Mouse (Mus musculus) c-Kit-negative CD71-positive TER-119-positive erythroid progenitor cells, embryonic 14.5 days (primary cell): Measurements from ENCODE around the gene Kif3a.
A peak's percentile ranks its signal among the peaks of the same experiment; 100 is the strongest.
"Not testable (repeated sequence)": the region's sequence is repeated elsewhere in the genome, so short reads cannot be mapped to it uniquely, and the experiment has no call there.

Experiments used
- DNase-seq: peaks from one replicate; pipeline ENCODE4 v3.0.0-alpha.2; 2013; ENCODE audit warnings: low read depth, low spot score

Gene Kif3a

DNA sequence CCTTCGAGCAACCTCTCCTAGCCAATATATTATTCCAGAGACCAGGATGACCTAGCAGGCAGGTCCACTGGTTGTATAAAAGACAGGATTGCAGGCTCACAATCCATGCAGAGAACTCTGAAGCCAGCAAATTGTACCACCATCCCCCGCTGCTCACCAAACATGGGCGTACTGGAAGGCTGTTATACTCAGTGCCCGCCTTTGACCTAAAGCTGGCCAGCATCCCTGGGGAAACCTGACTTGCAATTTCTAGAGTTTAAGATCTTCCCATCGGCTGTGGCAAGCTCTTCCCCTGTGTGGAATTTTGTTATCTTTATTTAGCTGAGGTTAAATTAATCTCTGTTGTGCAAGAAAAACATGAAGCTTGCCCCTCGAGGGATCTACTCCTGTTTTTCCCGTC lies 24.2 kb upstream of the Kif3a start:
- DNase-seq: no peak

DNA sequence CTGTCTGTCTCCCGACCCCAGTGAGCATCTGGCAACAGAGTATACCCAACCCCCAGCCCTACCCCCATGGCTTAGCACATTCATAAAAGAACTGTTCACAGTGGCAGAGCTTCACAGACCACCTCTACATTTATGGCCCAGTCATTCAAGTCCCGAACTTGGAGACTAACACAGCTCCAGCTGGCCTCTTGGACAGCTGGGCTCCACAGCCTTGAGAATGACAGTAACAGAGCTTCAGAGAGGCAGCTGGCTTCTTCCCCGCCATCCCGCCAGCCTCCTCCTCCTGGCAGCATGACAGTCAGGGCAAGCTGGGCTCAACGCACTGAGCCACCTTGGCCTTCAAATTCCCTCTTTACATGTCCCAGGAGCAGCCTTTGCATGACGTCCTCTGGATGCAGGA lies 20.9 kb upstream of the Kif3a start:
- DNase-seq: no peak

DNA sequence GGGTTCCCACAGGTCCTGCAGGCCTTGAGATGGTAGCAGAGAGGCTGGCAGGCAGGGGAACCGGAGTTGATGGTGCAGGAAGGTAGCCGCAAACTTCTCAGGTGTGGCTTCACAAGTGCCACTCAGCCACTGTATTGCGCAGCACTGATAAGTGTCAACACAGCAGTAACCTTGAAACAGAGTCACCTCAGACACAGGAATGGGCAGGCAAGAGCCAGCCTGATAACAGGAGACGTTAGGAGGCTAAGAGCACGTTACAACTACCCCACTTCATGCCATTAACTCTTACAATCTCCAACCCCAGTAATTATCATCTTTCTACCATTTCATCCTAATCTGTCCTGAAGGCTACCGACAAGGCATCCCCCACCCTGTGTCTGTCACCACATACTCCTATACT lies 19.6 kb upstream of the Kif3a start:
- no peak for DNase-seq

DNA sequence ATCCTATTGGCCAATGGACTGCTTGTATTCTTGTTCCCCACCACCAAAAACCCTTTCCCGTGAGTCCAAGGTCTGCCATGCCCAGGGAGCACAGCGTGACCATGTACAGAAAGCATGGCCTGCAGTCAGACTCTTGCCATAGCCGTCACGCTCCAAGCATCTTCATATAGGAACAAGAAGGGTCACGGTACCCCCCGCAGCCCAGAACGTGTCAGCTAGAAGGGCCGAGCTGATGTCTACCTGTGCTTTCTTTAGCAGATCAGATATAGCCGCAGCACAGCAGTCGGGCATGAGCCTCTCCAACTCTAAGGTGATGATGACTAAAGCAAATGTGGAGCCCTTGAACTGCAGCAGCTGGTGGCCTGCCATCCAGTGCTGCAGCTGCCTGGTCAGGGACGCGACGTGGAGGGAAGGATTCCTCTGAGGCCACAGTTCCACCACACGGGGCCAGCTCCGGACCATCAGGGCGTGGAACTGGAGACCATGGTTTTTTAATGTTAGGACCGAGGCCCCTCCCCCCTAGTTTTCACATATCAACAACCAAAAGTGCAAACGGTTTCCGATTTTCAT lies 19.1 kb upstream of the Kif3a start:
- DNase-seq: no peak

DNA sequence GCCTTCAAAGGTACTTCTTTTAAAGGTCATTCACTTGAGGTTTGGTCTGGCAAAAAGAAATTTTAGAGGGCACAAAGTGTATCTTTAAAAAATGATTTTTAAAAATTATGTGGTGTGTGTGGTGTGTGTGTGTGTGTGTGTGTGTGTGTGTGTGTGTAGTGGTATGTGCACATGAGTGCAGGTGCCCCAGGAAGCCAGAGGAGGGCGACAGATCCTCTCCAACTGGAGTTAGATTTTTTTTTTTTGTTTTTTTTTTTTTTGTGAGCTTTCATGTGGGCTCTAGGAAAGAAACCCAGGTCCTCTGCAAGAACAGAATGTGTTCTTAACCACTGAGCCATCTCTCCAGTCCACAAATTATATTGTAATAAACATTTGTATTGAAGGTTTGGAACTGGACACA lies 16.5 kb upstream of the Kif3a start:
- DNase-seq: no peak

DNA sequence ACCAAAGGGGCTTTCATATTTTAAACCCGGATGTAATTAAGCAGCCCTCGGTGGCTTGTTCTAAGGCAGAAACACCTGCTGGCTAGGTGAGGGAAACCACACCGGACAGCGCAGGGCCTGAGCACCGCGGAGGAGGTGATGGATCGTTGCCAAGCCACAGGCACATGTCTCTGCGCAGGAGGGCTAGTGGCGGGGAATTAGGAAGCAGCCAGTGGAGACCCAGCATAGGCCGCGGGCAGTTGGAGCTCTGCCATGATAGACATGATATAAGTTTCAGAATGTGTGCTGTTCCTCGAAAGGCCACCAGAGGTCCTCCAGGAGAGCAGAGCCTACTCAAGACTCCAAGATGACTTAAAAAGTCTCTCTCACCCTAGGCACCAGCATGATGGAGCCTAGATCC lies 15.4 kb upstream of the Kif3a start:
- DNase-seq: no peak

DNA sequence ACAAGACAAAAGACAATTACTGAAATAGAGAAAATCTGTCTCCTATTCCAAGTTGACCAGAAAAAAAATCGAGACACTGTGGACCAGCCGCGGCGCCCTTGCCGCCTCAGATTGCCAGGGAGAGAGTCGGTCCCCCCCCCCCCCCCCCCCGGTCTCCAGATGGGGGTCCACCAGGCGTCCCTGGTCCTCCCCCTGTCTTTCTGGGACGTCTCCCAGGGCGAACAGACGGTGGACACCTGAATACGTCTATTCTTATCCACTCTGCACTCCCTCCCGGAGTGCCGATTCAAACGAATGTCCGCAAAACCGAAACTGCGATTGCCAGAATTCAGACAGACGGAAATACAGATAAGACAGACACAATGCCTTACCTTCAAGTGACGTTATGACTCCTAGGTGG lies 10.7 kb upstream of the Kif3a start:
- not testable (repeated sequence) for DNase-seq

DNA sequence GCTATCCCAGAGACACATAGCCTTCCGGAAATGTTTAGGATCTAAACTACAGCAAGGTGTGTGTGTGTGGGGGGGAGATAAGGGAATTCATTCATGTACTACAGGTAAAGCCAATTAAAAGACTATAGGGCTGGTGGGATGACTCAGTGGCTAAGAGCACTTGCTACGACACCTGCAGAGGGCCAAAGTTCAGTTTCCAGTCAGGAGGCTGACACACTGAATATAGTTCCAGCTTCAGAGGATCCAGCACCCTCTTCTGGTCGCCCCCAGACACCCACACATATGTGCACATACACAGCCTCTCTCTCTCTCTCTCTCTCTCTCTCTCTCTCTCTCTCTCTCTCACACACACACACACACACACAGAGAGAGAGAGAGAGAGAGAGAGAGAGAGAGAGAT lies 9.2 kb upstream of the Kif3a start:
- DNase-seq: not testable (repeated sequence)

DNA sequence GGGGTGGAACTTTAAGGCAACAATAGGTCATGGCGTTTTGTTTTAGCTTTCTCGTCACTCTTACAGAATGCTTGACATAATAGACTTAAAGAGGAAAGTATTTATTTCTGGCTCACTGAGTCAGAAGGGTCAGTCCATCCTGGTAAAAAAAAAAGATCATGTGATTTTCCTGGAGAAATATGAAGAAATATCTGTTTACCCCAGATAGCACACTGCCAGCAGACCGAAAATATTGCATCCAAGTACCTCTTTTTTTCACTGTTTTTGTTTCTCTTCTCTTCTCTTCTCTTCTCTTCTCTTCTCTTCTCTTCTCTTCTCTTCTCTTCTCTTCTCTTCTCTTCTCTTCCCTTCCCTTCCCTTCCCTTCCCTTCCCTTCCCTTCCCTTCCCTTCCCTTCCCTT lies 7.2 kb upstream of the Kif3a start:
- DNase-seq: not testable (repeated sequence)

DNA sequence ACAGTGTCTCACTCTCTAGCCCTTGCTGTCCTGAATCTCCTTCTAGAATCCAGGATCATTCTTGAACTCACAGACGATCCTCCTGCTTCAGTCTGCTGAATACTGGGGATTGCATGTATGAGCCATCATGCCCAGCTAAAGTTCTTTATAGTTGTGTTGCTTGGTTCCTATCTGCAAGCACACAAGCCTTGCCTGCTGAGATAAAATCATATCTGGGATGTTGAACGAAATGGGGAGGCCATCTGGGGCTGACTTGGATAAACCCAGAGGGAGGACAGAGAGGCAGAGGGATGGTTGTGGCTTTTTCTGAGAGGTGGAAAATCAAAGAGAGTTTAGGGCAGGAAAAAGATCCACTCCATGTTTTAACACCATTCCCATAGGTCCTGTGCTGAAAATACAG lies 5.2 kb upstream of the Kif3a start:
- DNase-seq: no peak

DNA sequence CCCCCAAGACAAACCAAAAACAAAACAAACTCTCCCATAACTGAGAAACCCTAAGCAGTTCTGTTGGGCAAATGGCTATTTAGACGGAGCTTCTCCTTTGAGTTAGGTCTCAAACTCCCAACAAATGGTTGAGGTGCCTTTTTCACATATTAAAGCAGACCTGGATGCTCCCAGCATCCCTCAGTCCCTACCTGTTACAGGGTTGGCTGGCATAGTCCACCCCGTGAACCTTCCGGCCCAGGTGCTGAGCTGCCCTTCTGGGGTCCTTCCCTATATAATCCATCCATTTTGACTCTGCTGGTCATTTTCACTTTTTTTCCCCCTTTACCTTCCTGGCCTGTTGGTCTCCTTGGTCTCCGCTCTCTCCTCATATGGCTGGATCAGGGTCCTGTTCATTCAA lies 533 bp upstream of the Kif3a start:
- no peak for DNase-seq

DNA sequence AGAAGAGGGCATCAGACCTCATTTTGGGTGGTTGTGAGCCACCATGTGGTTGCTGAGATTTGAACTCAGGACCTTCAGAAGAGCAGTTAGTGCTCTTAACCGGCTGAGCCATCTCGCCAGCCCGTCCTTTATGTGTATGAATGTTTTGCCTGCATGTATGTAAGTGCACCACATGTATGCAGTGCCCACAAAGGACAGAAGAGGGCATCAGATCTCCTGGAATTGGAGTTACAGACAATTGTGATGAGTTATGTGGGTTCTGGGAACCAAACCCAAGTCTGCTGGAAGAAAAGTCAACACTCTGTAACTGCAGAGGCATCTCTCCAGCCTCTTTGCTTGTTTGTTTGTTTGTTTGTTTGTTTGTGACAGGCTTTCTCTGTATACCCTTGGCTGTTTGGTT lies 13.4 kb downstream of the Kif3a start:
- DNase-seq: no peak

DNA sequence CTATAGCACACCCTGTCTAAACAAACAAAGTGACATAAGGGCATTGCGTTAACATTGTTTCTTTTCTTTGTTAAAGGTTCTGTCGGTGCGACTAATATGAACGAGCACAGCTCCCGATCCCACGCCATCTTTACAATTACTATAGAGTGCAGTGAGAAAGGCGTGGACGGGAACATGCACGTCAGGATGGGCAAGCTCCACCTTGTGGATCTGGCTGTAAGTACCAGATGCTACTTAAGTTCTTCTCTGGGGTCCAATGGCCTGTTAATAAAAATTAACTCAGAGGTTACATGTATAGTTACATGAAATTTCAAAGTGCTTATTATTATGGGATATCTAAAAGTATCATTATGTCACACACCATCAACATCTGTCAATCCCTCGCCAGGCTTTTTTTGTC lies 16.0 kb downstream of the Kif3a start:
- DNase-seq: no peak

DNA sequence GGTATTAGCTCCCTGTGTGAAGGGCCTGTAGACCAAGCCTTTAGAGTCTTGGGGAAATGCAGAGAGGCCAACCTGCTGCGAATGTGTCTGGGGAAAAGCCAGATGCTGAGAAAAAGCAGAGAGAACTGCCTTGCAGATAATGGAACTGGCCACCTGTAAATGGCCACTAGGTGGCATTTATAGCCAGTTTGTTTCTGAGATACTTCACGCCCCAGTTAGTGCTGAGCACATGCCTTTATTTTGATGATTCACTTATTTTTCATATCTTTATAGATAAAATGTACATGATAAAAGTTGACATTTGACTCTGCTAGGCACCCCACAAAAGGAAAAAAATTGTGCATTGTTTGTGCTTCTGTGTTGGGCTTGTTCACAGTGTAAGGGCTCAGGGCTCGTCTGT lies 17.7 kb downstream of the Kif3a start:
- no peak for DNase-seq

DNA sequence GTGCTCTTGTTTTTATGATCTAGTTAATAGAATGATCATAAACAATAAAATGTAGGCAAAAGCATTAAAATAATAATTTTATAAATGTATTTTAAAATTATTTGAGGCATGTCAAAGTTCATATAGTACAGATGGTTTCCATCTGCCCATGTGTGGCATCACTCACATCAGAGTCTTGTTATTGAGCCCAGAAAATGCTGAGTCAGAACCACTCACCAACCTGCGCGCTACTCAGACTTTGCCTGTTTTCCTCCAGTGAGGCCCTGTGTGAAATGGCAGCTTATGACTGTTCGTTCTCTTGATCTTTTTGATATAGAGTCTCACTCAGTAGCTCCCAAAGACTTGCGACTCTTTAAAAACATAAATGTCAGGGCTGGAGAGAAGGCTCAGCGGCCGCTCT lies 18.3 kb downstream of the Kif3a start:
- peak; percentile 44 for DNase-seq

DNA sequence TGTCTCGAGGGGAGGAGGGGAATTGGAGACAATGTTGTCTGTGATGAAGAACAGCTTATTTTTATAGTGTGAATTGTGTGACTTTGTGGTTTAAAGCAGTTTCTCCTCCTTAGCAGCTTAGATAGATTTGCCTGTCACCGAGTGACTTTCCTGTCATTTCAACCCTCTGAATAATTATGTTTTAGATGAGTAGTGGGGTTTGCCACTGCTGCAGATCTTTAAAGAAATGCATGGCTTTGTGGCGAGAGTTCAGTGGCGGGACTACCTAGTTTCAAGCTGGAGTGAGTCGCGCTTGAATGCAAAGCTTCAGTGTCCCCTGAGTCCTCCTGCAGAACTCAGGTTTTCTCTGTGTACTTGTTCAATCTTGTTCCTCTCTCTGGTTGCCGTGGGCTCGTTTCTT lies 21.1 kb downstream of the Kif3a start:
- DNase-seq: no peak

DNA sequence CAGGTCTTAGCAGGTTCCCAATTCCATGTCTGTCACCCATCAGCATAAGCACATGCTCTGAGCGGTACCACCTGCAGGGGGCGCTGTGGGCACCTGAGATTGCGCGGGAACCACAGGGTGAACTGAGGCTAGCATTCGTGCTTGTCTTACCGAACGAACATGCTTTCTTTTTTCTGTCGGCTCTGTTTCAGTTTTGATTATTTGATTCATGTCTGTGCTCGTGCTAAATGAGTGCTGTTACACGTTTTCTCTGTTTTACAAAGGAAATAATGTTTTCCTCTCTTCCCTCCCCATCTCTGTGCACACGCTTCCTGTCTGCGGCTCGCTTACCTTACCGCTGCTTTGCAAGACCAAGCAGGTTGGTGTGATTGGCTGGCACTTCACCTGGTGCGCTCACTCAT lies 23.2 kb downstream of the Kif3a start:
- peak; percentile 53 for DNase-seq

DNA sequence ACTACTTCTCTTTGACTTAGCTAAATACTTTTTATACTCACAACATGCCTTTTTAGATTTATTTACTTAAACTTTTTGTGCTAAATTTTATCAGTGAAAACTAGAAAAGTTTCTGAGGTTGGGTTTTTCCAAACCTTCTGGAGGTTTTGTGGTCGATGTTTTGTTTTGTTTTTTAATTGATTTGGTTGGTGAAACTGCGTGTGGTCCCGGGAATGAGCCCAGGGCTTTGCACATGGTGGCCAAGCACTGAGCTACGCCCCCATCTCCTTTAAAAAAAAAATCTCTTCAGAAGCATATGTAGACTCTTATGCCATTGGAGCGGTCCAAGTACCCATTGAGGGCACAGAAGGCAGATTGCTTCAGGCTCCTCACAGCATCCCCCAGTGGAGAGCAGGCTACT lies 23.9 kb downstream of the Kif3a start:
- no peak for DNase-seq

DNA sequence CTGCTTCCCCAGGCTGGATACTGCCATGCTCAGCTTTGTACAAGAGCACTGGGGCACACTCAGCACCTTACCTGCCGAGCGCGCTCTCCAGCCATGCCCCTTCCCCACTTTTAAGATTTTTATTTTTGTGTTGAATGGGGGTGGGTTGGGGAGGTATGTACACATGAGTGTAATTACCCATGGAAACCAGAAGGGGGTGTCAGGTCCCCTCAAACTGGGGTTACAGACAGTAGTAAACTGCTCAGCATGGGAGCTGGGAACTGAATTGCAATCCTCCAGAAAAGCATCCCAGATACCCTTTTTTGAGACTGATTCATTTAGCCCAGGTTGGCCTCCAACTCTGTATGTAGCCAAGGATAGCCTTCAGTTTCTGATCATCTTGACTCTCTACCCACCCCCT lies 37.8 kb downstream of the Kif3a start:
- no peak for DNase-seq

DNA sequence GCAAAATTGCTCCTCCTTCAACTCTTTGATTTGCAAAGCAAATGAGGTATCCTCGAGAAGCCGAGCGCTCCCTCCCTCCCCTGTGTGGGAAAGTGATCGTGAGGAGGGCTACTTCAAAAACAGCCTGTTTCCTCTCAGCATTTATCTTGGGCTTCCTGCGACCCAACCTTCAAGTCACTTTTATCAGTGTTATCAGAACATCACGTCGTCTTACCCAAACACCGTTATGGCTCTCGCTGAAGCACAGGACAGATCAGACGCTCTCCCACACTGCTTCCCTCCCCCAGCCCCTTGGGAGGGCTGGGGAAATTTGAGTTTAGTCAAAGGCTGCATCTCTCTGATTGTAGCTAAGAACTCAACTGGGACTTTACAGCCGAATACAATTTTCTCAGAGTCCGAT lies 38.4 kb downstream of the Kif3a start:
- DNase-seq: no peak

DNA sequence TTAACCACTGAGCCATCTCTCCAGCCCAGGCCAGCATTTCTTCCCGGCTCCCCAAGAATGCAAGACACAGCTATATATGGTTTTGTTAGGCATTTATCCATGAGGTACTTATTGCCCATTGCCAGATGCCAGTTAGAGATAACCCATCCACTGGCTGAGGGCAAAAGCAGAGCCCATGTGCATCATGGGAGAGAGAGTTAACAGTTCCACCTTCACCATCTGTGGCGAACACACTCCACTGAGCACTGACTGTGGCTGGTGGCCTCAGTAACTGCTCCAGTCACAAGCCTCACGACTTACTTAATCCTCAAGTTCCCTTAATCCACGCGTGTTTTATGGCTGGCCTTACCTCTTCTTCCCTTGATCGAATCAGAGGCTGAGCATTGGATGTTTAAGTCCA lies 42.1 kb downstream of the Kif3a start:
- no peak for DNase-seq

DNA sequence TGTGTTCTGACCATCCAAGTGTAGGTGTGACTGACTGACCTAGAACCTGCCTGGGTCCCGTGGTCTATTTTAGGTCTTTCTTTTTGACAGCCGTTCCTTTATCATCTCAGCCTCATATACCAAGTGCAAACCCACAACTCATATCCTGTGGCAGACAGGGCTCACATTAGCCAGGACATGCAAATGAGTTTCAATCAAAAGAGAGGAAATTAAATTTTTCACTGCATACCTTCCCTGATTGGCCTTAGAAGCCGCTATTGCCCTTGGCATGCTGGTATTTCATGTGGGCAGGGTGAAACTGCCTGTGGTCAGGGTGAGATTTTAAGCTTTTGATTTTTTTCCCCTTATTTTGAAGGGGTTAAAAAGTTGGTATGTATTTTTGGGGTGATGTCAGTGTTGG lies 42.5 kb downstream of the Kif3a start:
- DNase-seq: no peak

DNA sequence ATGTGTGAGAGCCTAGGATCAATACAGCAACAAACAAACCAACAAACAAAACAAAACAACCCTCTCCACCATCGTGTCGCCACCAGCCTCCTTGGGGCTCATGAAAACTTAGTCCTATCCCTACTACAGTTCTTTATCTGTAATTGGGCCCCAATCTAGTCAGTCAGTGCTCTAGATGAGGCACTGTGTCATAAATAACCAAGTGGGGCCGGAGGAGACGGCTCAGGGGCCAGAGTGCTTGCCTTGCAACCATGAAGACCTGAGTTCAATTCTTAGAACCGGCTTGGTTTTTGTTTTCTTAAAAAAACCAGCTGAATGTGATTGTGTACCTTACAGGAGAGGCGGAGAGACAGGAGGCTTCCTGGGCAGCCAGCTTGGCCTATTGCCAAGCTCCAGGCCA lies 48.0 kb downstream of the Kif3a start:
- DNase-seq: no peak

DNA sequence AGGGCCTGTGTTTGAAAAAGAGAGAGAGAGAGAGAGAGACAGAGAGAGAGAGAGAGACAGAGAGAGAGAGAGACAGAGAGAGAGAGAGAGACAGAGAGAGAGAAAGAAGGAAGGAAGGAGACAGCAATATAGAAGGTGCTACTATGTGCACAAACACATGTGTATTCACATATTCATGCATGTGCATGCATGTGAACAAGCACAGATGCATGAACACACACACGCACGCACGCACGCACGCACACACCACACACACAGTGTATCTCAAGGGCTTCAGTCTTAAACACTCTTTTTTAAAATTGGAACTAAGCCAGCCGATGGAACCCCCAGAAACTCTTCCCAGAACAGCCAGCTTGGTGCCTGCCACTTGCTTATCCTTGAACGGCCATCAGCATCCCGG lies 48.4 kb downstream of the Kif3a start:
- DNase-seq: no peak
